Mouse (Mus musculus) brain, adult 2 months (tissue): Measurements from ENCODE around the gene Cep41.
A peak's percentile ranks its signal among the peaks of the same experiment; 100 is the strongest.

ENCODE experiments used
- DNase-seq: peaks from one replicate; pipeline ENCODE4 v3.0.0; 2011; ENCODE audit warnings: low read depth, low spot score

Gene Cep41

GRCm38 (mm10) chr6:30710371-30711364 is 17.1 kb upstream of the Cep41 start:
- no peak for DNase-seq

- DNase-seq = no peak
Observed at GRCm38 (mm10) chr6:30709115-30709514, 15.6 kb upstream of the Cep41 start.

- DNase-seq = no peak
Observed at GRCm38 (mm10) chr6:30703977-30704602, 10.5 kb upstream of the Cep41 start.

- no peak for DNase-seq
Observed at GRCm38 (mm10) chr6:30703476-30703875, 9.9 kb upstream of the Cep41 start.

GRCm38 (mm10) chr6:30702881-30703280 is 9.3 kb upstream of the Cep41 start:
- no peak for DNase-seq

- no peak for DNase-seq
Observed at GRCm38 (mm10) chr6:30700182-30700581, 6.6 kb upstream of the Cep41 start.

GRCm38 (mm10) chr6:30698036-30698435 is 4.5 kb upstream of the Cep41 start:
- DNase-seq = no peak

- DNase-seq = no peak
Observed at GRCm38 (mm10) chr6:30697464-30697863, 3.9 kb upstream of the Cep41 start.

GRCm38 (mm10) chr6:30695124-30695523 is 1.6 kb upstream of the Cep41 start:
- no peak for DNase-seq

GRCm38 (mm10) chr6:30694209-30694608 is 660 bp upstream of the Cep41 start:
- DNase-seq = peak; percentile 89

- DNase-seq = no peak
Observed at GRCm38 (mm10) chr6:30692826-30693225, 723 bp downstream of the Cep41 start.

GRCm38 (mm10) chr6:30687198-30687597 is 6.4 kb downstream of the Cep41 start:
- DNase-seq = peak; percentile 71

GRCm38 (mm10) chr6:30684570-30684969 is 9.0 kb downstream of the Cep41 start:
- DNase-seq = no peak

GRCm38 (mm10) chr6:30681935-30682900 is 11.3 kb downstream of the Cep41 start:
- DNase-seq = peak; percentile 56

- DNase-seq = no peak
Observed at GRCm38 (mm10) chr6:30680442-30680841, 13.1 kb downstream of the Cep41 start.

- DNase-seq = no peak
Observed at GRCm38 (mm10) chr6:30679567-30679966, 14.0 kb downstream of the Cep41 start.

GRCm38 (mm10) chr6:30678482-30678881 is 15.1 kb downstream of the Cep41 start:
- peak; percentile 73 for DNase-seq

GRCm38 (mm10) chr6:30677591-30677990 is 16.0 kb downstream of the Cep41 start:
- no peak for DNase-seq

GRCm38 (mm10) chr6:30676506-30676905 is 17.0 kb downstream of the Cep41 start:
- no peak for DNase-seq

GRCm38 (mm10) chr6:30675281-30675771 is 18.2 kb downstream of the Cep41 start:
- DNase-seq = peak; percentile 50

GRCm38 (mm10) chr6:30674714-30675280 is 18.8 kb downstream of the Cep41 start:
- DNase-seq = peak; percentile 71
